Mouse (Mus musculus) inflammation-experienced regulatory T-cells (primary cell): Measurements from ENCODE around the gene Banf2. TPM values are rescaled to one million over a fixed set of nuclear protein-coding genes. Genes with fewer than 3 reads are reported as not detected.

Experiments used
- polyA plus RNA-seq, 2 experiments: library from polyadenylated mRNA; unstranded; fragments of 100-300 nt; shearing (Covaris generic); gene quantifications; one replicate each; pipeline ENCODE4 v1.2.1; 2017

Banf2 gene
- polyA plus RNA-seq: under 1 TPM in 1 of 2 experiments, not detected in 1; 0.29 TPM

GRCm38 (mm10) chr2:144032664-144033063 lies at the start of gene Banf2:
Gene Banf2, plus strand, starts transcription at chr2:144033059.

DNA sequence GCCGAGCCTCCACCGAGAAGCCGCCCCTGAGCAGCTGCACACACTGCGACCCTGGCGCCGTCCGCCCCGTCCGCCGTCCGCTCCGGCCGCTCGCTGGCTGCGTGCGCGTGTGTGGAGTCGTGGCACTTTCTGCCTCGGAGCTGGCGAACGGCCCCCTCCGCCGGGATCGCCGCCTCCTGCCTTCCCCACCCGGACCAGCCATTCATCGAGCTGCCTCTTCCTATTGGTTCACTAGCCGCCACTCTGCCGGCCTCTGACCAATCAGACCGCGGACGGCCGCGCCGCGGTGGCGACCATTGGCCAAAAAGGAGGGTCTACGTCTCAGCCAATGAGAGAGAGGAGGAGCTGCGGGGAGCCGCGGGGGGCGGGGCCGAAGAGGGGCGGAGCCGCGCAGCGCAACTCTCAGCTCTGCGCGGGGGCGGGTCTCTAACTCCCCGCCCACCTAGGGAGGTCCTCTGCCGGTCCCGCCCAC lies 21.7 kb upstream of the Banf2 start, which contains the start of gene Rrbp1:
Rrbp1 (minus strand) TSS at position 184 of the 472 bp plus-strand sequence.

Other genes with a start within 250 kb of the Banf2 start
- under 1 TPM in 1 of 2 experiments, not detected in 1; 0.07 TPM for gene Bfsp1, start 169.9 kb upstream of the Banf2 start, polyA plus RNA-seq
- 10 to 100 TPM; 23.8 to 29.2 TPM for gene Dstn, start 117.7 kb upstream of the Banf2 start, polyA plus RNA-seq
- 10 to 100 TPM; 29.2 to 31.5 TPM for gene Rrbp1, start 21.8 kb upstream of the Banf2 start, polyA plus RNA-seq
- 1 to 10 TPM; 8.1 to 8.2 TPM for gene Mgme1, start 237.6 kb downstream of the Banf2 start, polyA plus RNA-seq
- gene Snx5, start 237.8 kb downstream of the Banf2 start, polyA plus RNA-seq: 100 to 1,000 TPM; 154 to 171 TPM